Mouse (Mus musculus) fibroblast of lung, adult 2 months (primary cell): ENCODE data around the gene Fam189a2.

ENCODE experiments used
- DNase-seq: peaks from one replicate; pipeline ENCODE4 v3.0.0-alpha.2; 2011; ENCODE audit warnings: low read depth

Gene Fam189a2

DNA sequence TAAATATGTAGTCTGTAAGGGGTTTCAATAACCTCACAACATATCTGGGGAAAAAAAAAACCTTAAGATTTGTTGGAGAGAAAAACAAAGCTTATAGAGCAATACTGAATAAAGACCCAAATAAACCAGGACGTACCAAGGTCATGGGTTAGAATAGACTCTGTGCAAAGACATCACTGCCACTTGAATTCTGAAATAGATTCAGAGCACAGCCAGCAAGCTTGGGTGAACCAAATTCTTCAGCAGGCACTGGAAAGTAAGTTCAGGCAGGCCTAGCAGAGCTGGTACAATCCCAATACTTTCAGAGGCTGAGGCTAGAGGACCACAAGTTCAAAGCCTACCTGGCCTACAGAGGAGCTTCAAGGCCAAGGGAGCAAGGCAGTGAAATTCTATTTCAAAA, 6.2 kb downstream of the Fam189a2 start:
- DNase-seq = no peak

DNA sequence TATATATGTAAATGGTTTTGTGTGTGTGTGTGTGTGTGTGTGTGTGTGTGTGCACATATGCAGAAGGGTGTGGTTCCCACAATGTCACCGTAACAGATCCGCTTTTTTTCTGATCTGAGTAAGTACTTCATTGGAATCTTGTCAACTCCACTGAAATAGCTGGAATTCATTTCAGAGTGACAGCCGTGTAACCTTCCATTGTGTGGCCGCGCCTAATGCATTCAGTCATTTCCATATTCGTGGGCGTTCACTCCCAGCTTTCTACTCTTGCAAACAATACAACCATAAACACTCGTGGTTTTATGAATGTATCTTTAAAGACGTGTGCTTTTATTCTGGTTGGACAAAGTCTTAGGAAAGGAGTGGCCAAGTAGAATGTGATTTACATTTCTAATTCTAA, 6.7 kb downstream of the Fam189a2 start:
- no peak for DNase-seq

DNA sequence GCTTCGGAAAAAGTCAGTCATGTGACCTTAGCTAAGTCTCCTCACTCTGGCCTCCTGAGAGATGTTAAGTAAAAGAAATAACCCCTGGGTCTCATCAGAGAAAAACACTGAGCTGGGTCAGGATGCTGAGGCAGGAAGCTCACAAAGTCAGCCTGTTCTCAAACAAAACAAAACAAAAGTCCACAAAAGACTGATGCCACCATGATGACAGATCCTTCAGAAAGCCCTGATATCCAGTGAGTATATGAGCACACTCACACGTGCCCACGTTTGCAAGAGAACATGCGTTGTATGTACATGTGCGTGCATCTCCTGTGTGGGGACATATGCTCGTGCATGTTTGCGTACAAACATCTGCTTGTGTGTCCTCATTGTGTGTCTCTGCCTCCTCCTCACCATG, 7.5 kb downstream of the Fam189a2 start:
- no peak for DNase-seq

DNA sequence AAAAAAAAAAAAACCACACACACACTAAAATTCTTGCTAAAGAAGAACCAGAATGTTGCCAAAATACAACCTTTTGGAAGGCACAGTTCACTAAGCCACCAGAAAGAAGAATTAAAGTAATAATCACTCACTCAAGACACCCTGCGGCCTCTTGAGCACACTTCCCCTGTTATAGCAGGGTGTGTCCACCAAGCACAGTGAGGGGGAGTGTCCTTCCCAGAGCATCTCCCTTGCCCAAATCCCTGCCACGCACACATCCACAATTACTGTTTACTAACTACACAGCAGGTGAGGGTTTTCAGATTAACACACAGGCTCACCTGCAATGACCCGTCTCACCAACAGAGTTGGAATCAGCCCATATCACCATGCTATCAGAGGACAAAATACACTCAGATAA, 8.0 kb downstream of the Fam189a2 start:
- no peak for DNase-seq

DNA sequence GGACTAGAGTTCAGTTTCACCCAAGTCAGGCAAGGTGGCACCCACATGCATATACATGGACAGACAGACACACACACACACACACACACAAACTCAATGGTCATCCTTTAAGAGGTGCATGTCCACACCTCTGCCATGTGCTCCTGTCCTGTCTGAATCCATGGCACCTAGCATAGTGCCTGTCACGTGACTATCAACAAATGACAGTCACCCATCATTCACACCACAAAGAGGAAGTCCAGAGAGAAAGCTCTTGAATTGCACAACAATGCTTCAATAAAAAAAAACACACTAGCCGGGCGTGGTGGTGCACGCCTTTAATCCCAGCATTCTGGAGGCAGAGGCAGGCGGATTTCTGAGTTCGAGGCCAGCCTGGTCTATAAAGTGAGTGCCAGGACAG, 8.5 kb downstream of the Fam189a2 start:
- no peak for DNase-seq

DNA sequence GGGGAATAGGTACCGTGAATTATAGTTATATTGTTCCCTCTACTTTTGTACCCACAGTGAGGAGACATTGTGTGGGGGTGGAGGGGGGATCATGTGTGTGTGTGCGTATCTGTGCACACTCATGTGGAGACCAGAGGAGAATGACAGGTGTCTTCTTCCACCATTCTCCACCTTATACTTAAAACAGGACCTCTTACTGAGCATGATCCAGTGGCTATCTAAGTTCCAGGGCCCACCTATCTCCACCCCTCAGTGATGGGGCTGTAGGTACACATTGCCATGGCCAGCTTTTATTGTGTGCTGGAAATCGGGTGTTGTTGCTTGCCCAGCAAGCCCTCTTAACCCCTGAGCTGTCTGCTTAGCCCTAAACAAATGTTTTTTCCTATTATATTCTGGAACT, 10.1 kb downstream of the Fam189a2 start:
- no peak for DNase-seq

DNA sequence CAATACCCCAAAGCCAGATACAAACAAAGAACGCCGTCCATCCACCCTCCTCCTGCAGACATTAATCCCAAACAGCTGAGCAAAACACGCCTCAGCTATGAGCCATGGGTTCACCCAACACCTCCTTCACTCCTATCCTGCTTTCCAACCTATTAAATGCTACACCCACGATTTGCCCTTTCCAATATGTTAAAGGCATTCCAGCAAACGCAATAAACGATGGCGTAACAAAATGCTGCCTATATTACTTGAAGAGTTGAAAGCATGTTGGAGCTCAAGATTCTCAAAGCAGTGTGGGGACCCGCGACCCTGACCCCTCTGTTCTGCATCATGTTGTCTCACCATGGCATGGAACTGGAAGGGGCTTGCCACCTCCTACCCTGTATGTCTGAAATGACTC, 11.2 kb downstream of the Fam189a2 start:
- DNase-seq = no peak

DNA sequence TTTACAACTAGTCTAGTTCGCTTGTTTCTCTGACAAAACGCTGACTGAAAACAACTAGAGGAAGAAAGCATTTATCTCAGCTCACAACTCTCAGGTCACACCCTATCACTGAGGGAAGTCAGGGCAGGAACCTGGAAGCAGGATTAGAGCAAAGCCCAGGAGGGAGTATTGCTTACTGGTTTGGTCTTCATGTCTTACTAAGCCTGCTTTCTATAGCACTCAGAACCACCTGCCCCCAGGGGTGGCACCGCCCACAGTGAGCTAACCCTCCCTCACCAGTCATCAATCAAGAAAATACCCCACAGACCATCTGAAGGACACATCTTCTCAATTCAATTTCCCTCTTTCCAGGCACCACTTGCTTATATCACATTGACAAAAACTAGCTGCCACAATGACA, 12.4 kb downstream of the Fam189a2 start:
- no peak for DNase-seq

DNA sequence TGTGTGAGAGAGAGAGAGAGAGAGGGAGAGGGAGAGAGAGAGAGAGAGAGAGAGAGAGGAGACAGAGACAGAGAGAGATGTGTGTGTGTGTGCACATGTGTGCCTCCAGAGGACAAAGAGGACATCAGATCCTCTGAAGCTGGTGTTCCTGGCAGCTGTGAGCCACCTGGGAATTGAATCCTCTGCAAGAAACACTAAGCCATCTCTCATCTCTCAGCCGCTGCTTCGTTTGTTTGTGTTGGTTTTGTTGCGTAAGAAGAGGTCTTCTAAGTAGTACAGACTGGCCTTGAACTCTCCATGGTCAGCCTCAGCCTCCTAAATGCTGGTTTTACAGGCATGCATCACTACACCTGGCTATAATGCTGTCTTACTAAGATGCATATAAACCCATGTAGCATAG, 12.9 kb downstream of the Fam189a2 start:
- peak; percentile 2 for DNase-seq

DNA sequence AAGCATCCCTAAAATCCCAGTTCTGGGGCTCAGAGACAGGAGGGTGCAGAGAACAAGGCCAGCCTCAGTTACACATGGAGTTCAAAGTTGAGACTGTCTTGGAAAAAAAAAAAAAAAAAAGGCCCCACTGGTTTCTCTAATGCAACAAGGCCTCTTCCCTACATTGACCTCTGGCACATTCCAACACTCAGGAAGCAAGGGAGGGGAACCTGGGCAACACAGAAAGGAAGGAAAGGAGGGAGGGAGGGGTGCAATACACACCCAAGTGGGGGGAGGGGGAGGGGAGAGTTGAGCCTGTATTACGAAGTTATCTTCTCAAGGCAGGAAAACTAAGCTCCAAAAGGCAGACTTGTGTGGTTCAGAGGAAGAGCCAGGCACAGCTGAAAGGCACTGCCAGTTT, 13.4 kb downstream of the Fam189a2 start:
- DNase-seq = peak; percentile 7

DNA sequence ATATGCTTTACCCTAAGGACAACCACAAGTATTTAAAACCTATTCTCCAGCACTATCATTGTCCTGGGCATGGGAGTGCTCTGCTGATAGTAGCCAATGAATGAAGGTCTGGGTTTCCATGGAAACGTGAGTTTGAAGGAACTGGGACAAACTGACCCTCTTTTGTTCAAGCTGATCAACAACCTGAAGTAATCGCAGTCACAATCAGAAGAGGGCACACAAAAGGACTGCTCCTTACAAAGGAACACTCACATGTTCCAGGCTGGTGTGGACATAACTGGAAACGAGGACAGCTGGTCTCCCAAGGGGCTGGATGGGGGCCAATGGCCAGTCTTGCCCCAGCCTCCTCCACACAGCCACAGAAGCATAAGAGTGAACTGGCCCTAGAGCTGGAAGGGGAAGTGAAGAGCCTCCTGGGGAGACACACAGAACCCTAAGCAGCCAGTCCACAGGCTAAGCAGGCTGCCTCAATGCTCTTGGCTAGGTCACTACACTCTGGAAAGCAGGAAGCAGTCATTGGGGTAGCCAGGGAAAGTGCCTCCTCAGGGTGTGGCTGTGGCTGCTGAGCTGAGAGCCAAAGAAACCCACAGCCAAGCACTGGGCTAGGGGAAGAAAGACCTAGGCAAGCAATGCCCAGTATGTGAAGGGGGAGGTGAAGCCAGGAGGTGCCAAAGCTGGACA, 14.0 kb downstream of the Fam189a2 start:
- peak; percentile 40 for DNase-seq

DNA sequence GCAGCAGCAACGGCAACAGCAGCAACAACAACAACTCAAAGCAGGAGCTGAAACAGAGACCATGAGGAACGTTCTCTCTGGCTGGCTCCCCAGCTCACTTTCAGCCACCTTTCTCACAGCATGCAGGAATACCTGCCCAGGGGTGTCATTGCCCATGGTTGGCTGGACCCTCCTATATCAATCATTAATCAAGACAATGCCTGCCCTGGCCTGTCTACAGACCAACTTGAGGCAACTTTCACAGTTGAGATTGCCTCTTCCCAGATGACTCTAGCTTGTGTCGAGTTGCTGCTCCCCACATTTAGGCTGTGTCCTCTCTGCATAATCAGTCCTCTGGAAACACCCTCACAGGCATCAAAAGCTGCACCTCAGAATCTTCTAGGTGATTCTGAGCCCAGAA, 17.6 kb downstream of the Fam189a2 start:
- no peak for DNase-seq

DNA sequence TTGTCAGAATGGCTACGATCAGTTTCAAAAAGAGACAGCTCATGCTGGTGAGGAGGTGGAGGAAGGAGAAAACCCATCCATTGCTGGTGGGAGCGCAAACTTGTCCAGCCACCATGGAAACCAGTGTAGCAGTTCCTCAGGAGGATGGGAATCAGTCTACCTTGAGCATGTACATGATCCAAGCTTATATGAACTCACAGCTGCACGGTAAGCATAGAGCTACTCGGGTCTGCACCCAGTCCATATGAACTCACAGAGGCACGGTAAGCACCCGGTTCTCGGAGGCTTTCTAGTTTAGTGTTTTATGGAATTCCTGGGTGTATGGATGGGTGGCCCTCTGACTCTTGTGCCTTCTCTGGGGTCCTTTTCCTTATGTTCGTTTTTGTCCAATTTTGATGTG, 18.3 kb downstream of the Fam189a2 start:
- no peak for DNase-seq

DNA sequence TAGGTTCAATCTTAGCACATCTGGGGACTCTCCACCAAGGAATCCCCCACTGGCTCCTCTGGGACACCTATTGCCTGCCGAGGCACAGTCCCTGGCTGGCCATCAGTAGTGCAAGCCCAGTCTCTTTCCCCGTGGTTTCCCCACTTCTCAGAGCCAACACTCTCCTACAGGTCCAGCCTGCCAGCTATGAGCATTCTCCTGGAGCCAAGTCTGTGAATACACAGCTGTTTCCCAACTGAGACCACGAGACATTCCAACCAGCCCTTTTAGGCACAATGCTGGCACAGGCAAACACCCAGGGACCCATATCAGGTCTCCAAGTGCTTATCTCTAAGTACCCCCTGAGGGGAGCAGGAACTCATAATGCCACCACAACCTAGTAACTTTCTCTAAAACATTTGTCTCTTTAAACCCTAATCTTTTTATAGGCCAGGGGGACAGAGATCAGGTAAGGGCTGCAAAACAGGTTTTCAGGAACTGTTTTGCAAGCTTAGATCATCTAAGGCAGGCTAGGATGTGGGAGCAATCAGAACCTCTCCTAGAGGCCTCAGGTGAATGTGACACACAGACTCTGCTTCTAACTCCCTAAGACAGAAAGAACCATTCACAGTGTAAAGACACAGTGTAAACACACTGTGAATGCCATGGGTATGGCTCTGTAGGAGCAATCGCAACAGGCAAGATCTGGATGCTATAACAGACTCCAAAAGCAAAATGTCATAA, 23.0 kb downstream of the Fam189a2 start:
- DNase-seq = peak; percentile 62

DNA sequence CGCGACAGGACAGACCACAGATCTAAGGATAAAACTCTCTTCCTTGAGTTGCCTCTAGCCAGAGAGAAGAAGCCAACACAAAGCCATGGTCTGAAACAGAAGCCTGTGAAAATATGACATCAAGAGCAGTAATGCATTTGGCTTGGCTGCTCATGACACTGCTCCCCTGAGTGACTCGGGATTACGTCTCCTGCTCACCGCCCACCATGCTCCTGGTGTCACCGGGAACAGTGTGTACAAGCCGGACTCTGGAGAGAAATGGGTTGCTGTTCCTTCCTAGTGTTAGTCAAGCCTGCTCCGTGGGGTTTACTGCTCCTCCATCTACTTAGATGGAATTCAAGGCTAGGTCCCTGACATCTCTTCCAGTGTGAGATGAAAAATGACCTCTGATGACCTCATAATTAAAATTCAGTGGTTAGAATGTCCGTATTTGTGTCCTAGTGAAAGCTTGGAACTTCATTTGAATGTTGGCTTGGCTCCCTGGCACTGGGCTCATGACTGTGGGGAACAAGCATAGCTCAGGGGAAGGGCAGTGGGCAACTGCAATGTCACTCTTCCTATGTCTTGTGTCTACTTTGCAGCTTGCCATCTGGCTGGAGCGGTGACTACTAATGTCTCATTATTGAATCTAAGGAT, 23.7 kb downstream of the Fam189a2 start:
- DNase-seq = no peak

DNA sequence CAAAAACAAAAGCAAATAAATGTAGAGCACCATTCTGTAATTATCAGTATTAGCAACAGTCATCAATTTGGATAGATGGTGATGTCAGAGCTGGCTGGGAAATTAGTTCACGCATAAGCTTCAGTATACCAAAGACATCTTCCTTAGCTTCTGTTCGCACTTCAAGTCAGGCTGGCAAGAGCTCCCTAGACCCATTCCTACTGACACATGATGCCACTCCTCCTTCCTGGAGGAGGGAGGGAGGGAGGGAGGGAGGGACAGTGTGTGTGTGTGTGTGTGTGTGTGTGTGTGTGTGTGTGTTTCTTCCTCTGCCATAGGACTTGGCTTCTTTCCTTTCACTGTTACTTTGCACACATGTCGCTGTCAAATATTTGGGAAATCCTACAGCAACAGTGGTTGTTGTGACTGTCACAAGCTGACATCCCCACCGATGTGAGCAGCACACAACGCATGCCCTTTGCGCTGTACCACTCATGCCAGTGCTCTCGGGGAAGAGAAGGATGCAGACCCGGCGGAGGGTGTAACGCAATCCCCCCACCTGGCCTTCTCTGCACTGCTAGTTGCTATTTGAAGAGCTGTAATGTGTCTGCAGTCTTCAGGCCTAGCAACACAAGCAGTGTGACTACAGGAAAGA, 34.9 kb downstream of the Fam189a2 start:
- DNase-seq = no peak

DNA sequence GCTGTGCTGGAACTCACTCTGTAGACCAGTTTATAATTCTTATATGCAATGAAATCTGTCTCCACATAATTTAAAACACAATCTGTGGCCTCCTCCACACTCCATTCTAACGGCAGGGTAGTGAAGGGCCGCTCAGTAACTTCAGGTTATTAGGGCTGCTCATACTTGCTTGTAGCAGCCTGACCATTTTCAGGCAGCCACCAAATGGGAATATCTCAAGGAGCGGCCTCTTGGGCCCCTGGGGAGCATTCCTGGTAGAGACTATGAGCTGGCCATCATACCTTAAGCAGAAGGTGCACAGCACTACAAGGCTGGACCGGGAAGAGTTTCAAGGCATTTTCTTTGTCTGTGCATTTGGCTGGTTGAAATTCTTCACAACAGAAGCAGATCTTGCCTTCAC, 42.7 kb downstream of the Fam189a2 start:
- no peak for DNase-seq

DNA sequence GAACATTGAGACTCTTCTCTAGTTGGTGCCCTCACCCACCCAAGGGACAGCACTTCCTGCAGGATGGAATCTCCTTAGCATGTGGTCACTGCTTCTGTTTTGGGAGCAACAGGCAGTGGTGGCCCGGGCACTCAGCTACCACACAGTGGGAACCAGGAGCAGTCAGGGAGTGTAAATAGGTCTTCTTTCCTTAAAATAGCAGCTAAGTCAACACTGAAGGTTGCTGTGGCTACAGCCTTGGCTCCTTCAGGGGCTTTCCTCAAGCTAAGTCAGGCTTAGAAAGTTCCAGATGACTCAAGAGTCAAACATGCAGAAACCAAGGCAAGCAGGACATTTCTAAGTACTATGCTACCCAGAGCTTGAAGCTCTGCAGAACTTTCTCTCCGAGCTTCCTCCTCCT, 43.5 kb downstream of the Fam189a2 start:
- peak; percentile 74 for DNase-seq

DNA sequence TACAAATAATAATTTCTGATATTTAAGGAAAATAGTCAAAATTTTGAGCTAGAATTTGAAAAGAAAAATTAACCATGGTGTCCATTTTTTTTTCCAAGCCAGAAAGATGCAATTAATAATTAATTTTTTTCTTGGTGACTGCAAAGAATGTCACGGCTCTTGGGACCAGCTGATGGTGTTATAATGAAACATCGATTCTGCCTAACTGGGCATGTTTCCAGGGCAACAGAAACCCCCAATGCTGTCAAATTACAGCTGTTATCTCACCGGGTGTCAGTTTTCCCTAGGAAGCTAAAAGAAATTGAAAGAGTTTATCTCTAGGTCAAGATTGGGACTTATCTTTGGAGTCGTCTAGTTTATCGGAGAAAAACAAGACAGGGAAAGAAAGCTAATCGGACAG, 46.6 kb downstream of the Fam189a2 start:
- DNase-seq = no peak

DNA sequence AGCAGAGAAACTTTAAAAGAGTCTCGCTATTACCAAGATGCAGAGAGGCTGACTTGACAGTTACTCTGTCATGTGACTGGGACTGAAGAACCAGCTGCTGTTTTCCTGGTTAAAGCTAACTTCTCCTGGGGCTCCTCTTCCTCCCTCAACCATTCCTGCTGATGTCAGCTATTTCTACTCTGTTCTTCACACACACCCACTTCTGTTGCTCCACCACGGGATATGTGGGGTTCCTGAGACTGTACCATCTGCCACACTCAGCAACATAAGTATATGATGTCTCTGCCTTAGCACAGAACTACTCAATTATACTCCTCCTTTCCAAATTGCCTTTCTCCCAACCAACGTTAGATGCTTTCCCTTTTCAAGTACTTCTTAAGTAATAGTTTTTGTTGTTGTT, 50.2 kb downstream of the Fam189a2 start:
- no peak for DNase-seq

DNA sequence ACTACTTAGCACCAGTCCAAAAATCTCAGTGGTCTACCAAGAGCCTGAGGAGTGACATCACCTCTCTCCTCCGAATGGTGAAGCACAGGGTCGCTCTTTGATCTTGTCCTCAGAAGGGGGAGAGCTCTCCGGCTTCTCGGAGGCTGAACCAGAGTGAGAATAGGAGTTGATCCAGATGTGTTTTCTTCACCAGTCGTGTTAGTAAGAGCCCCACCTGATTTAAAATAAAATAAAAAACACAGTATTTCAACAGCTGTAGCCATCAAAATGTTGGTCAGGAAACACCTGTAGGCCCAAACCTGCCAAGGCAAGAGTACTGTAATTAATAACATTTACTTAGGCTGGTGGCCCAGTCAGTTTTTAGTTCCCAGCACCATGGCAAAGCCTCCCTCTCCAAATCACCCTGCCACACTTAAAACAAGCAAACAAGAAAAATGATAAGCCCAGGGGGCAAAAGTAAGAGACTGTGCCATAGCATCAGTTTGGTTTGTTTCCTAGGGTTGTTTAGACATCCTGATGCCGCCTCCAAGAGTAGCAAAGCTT, 52.8 kb downstream of the Fam189a2 start:
- no peak for DNase-seq

DNA sequence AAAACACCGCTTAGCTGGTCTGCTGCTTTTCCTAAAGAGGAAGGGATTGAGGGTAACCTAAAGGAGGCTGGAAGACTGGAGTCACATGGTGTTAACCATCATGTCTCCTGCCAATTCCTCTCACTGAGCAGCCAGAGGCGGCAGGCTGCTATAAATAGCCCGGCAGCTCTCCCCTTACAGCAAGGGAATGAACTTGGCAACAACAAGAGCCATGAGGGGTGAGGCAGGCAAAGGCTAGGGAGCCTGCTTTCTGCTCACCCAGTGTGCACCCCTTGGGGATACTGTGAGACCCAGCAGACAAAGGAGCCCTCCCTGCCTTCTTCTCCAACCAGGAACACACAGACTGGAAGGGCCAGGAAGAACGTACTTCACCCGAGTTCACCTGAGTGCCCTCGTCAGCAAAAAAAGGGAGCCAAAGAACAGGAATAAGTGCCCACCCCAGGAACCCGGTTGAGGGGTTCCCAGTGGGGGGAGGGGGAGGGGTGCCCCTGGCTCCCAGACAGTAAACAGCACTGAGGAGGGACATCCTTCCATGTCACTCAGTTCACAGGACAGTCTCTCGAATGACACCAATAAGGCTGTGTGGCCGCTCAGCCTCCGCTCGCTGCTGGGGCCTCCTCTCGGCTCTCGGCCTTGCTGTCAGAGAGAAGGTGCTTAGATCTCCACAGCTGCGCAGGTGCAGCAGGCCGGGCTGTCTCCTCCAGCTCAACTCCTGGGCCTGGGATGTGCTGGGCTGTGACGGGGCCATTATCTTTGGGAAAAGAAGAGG, 57.8 kb downstream of the Fam189a2 start:
- DNase-seq = peak; percentile 69
